ENCODE assay signal across 13 mouse cellular contexts in genomic region chr17:45882682-45883081, GRCm38 (mm10).
"Had no signal": no experiment of that assay in that cellular context is flagged by ENCODE, and none has a peak within 500 bp of the region (broad histone marks: within the 10 kb centered on the region; RNA-seq: fewer than 3 reads in every experiment).

No protein-coding gene starts in this region.

- DNase-seq: gastrocnemius, postnatal 14 days; gastrocnemius, postnatal 36 days; heart, adult 2 months; kidney, adult 11 months; kidney, adult 2 months; kidney, postnatal 10 days; kidney, postnatal 36 days; layer of hippocampus, adult 9-11 months; layer of hippocampus, postnatal 36 days; left cerebral cortex, postnatal 4 days; liver; liver, embryonic 13.5 days; liver, postnatal 0 days had no signal
